Mouse (Mus musculus) frontal cortex, postnatal 10 days (tissue): Measurements from ENCODE around the gene Rab3b.
"Not testable (repeated sequence)": the region's sequence is repeated elsewhere in the genome, so short reads cannot be mapped to it uniquely, and the experiment has no call there.

Experiments
- DNase-seq, 2 experiments: peaks; one replicate each; pipeline ENCODE4 v3.0.0; 2022; ENCODE audit warnings: low spot score in 2 of 2, mixed read lengths in 1 of 2

Gene Rab3b

GRCm38 (mm10) chr4:108890876-108891275 lies 12.0 kb downstream of the Rab3b start:
- no peak for DNase-seq

GRCm38 (mm10) chr4:108900421-108900820 lies 21.6 kb downstream of the Rab3b start:
- no peak for DNase-seq

- no peak for DNase-seq
Observed at GRCm38 (mm10) chr4:108902886-108903285, 24.0 kb downstream of the Rab3b start.

GRCm38 (mm10) chr4:108903346-108903745 lies 24.5 kb downstream of the Rab3b start:
- DNase-seq, result no peak

- DNase-seq, result no peak
Observed at GRCm38 (mm10) chr4:108904076-108904475, 25.2 kb downstream of the Rab3b start.

GRCm38 (mm10) chr4:108904790-108905189 lies 25.9 kb downstream of the Rab3b start:
- DNase-seq, result no peak

- DNase-seq, result no peak
Observed at GRCm38 (mm10) chr4:108905859-108906258, 27.0 kb downstream of the Rab3b start.

GRCm38 (mm10) chr4:108907475-108907874 lies 28.6 kb downstream of the Rab3b start:
- no peak for DNase-seq

- DNase-seq, result no peak
Observed at GRCm38 (mm10) chr4:108909872-108910425, 31.1 kb downstream of the Rab3b start.

- no peak for DNase-seq
Observed at GRCm38 (mm10) chr4:108911866-108912265, 33.0 kb downstream of the Rab3b start.

GRCm38 (mm10) chr4:108913180-108913579 lies 34.3 kb downstream of the Rab3b start:
- no peak for DNase-seq

- no peak for DNase-seq
Observed at GRCm38 (mm10) chr4:108914391-108914790, 35.5 kb downstream of the Rab3b start.

- no peak for DNase-seq
Observed at GRCm38 (mm10) chr4:108915101-108915500, 36.2 kb downstream of the Rab3b start.

- no peak for DNase-seq
Observed at GRCm38 (mm10) chr4:108917654-108918053, 38.8 kb downstream of the Rab3b start.

GRCm38 (mm10) chr4:108927945-108928344 lies 49.1 kb downstream of the Rab3b start:
- not testable (repeated sequence) for DNase-seq

- no peak for DNase-seq
Observed at GRCm38 (mm10) chr4:108933163-108933562, 54.3 kb downstream of the Rab3b start.

- no peak for DNase-seq
Observed at GRCm38 (mm10) chr4:108934856-108935255, 56.0 kb downstream of the Rab3b start.

GRCm38 (mm10) chr4:108937848-108938771 lies 59.2 kb downstream of the Rab3b start:
- peak in 1 of 2 experiments; percentile 31 for DNase-seq

GRCm38 (mm10) chr4:108940681-108941473 lies 62.0 kb downstream of the Rab3b start:
- no peak for DNase-seq

- no peak for DNase-seq
Observed at GRCm38 (mm10) chr4:108942171-108942570, 63.3 kb downstream of the Rab3b start.

- no peak for DNase-seq
Observed at GRCm38 (mm10) chr4:108942986-108943720, 64.3 kb downstream of the Rab3b start.

GRCm38 (mm10) chr4:108949168-108949567 lies 70.3 kb downstream of the Rab3b start:
- peak in 1 of 2 experiments; percentile 28 for DNase-seq
